Mouse (Mus musculus): ENCODE data around the gene Kmt5c. TPM values are rescaled to one million over a fixed set of nuclear protein-coding genes. Genes with fewer than 3 reads are reported as not detected.
A peak's percentile ranks its signal among the peaks of the same experiment; 100 is the strongest.

Kmt5c gene
- polyA plus RNA-seq, 1 experiment from 2014 or later: 100 TPM

- Histone ChIP-seq H3K36me3 (no peaks in the 10 kb centered on the region), H3K4me3 (no peak overlapping the region), H3K27me3 (ENCODE audit: low read depth, poor library complexity, severe bottlenecking) (no peaks in the 10 kb centered on the region), H3K4me1 (no peaks in the 10 kb centered on the region), H3K27ac (no peak overlapping the region), H3K9me3 (replicated peaks) (no peaks in the 10 kb centered on the region)
- DNase-seq (ENCODE audit: low spot score): no peak
- 79% methylated on average over 5 of the region's 5 CpGs for WGBS
Observed at GRCm38 (mm10) chr7:4731090-4731489, 8.8 kb upstream of the Kmt5c start.

DNA sequence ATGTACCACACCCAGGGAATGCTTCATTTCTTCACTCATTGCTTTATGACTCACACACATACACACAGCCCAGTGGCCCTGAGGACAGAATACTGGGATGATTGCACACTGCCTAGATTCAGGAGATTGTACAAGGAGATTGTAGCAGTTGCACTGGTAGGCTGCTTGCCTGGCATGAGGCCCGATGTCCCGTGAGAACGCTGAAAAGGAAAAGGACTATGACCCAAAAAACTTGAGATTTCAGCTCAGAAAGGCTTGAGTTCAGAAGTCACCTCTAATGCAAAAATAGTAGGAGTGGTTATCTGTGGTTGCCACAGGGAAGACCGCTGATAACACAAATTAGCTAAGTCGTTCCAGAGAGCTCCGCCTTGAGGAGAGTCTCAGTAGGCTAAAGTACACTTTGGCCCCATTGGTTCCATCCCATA is 6.9 kb upstream of the Kmt5c start:
- H3K4me3 ChIP-seq: no peak overlapping the region
- H3K36me3 ChIP-seq: no peaks in the 10 kb centered on the region
- H3K27ac ChIP-seq: no peak overlapping the region
- H3K4me1 ChIP-seq: no peaks in the 10 kb centered on the region
- no peaks in the 10 kb centered on the region for H3K9me3 ChIP-seq (replicated peaks)
- 70% methylated on average over 6 of the region's 6 CpGs for WGBS
- H3K27me3 ChIP-seq (ENCODE audit: low read depth, poor library complexity, severe bottlenecking): no peaks in the 10 kb centered on the region
- no peak for DNase-seq (ENCODE audit: low spot score)

DNA sequence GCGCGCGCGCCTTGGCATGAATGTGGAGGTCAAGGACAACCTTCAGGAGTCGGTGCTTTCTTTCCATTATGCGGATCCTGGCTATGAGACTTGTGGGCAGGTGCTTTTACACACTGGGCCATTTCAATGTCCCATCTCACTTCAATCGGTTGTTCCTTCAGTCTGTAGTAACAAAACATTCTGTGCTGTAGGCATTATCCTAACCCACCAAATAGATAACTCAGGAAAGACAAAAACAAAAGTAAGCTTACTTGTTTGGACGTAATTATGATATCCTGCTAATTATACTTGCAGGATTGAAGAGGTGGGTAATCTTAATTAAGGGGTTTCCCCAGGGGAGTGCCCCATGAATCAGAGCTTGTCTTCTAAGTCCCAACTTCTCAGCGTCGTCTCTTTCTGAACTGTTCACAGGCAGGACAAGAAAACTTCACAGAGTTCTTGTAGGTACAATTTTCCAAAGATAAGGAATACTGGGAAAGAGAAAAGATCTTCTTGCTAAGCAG is 823 bp upstream of the Kmt5c start:
- 52% methylated on average over 10 of the region's 10 CpGs for WGBS
- peak overlapping the region; percentile 72 for H3K27ac ChIP-seq

DNA sequence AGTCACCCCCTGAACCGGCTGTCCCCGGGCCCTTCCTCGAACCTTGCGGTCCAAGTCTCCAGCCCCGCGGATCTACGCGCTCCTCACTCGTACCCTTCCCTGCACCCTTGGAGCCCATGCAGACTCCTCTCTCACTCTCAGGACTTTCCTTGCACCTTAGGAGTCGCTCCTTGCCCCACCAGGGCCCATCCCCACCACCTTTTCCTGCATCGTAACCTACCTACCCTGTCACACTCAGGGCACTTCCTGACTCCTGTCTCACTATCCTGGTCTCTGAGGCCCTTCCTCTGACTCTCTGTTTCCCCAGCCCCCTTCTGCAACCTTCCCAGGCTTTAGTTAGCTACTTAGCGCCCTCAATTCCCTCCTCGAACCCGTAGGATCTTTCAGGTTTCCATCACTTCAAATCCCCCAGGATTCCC is 403 bp downstream of the Kmt5c start:
- H3K4me1 ChIP-seq: peaks cover 31% of the 10 kb centered on the region
- no peak for DNase-seq (ENCODE audit: low spot score)
- H3K36me3 ChIP-seq: peaks cover 33% of the 10 kb centered on the region
- peak overlapping the region; percentile 94 for H3K27ac ChIP-seq
- under 1% methylated on average over 14 of the region's 14 CpGs for WGBS
- no peaks in the 10 kb centered on the region for H3K9me3 ChIP-seq (replicated peaks)
- H3K4me3 ChIP-seq: peak overlapping the region; percentile 84
- no peaks in the 10 kb centered on the region for H3K27me3 ChIP-seq (ENCODE audit: low read depth, poor library complexity, severe bottlenecking)

More for the DNA sequence above, 823 bp upstream of the Kmt5c start:
- H3K36me3 ChIP-seq: peaks cover 22% of the 10 kb centered on the region
- no peak for DNase-seq (ENCODE audit: low spot score)
- no peaks in the 10 kb centered on the region for H3K9me3 ChIP-seq (replicated peaks)
- no peaks in the 10 kb centered on the region for H3K27me3 ChIP-seq (ENCODE audit: low read depth, poor library complexity, severe bottlenecking)
- peaks cover 31% of the 10 kb centered on the region for H3K4me1 ChIP-seq
- peak overlapping the region; percentile 84 for H3K4me3 ChIP-seq

DNA sequence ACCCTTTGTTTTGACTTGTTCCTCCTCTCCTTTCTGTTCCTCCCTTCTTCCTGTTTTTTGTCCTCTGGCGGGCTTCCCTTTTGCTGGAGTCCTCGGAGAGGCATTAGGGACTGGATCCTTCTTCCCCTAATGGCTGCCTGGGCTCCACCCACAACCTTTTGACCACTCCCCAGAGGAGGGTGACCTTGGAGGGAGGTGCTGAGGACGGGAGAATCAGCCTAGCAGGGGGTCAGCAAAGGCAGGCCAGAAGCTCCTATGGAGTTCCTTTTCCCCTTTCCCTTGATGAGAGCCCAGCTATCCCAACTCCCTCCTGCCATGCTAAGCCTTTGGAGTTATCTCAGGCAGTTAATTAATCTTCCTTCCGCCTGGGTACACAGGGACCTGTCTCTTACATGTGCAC is 1.2 kb downstream of the Kmt5c start:
- no peaks in the 10 kb centered on the region for H3K9me3 ChIP-seq (replicated peaks)
- H3K27ac ChIP-seq: peak overlapping the region; percentile 94
- peak; percentile 49 for DNase-seq (ENCODE audit: low spot score)
- peaks cover 32% of the 10 kb centered on the region for H3K4me1 ChIP-seq
- 8% methylated on average over 4 of the region's 4 CpGs for WGBS
- H3K27me3 ChIP-seq (ENCODE audit: low read depth, poor library complexity, severe bottlenecking): no peaks in the 10 kb centered on the region
- H3K36me3 ChIP-seq: peaks cover 41% of the 10 kb centered on the region
- peak overlapping the region; percentile 84 for H3K4me3 ChIP-seq

- Histone ChIP-seq H3K9me3 (replicated peaks) (no peaks in the 10 kb centered on the region), H3K27ac (peak overlapping the region; percentile 94; the same call in 1 of the 2 replicates), H3K4me3 (peak overlapping the region; percentile 84), H3K27me3 (ENCODE audit: low read depth, poor library complexity, severe bottlenecking) (no peaks in the 10 kb centered on the region), H3K4me1 (peaks cover 36% of the 10 kb centered on the region), H3K36me3 (peaks cover 48% of the 10 kb centered on the region)
- no peak for DNase-seq (ENCODE audit: low spot score)
- WGBS: 84% methylated on average over 21 of the region's 21 CpGs
Observed at GRCm38 (mm10) chr7:4741672-4742481, 2.0 kb downstream of the Kmt5c start.

- Histone ChIP-seq H3K9me3 (replicated peaks) (no peaks in the 10 kb centered on the region), H3K4me3 (peak overlapping the region; percentile 84; the same call in 1 of the 2 replicates), H3K27me3 (ENCODE audit: low read depth, poor library complexity, severe bottlenecking) (no peaks in the 10 kb centered on the region), H3K27ac (no peak overlapping the region), H3K36me3 (peaks cover 52% of the 10 kb centered on the region), H3K4me1 (peaks cover 36% of the 10 kb centered on the region)
- no peak for DNase-seq (ENCODE audit: low spot score)
- 84% methylated on average over 6 of the region's 6 CpGs for WGBS
Observed at GRCm38 (mm10) chr7:4742482-4742819, 2.5 kb downstream of the Kmt5c start.

DNA sequence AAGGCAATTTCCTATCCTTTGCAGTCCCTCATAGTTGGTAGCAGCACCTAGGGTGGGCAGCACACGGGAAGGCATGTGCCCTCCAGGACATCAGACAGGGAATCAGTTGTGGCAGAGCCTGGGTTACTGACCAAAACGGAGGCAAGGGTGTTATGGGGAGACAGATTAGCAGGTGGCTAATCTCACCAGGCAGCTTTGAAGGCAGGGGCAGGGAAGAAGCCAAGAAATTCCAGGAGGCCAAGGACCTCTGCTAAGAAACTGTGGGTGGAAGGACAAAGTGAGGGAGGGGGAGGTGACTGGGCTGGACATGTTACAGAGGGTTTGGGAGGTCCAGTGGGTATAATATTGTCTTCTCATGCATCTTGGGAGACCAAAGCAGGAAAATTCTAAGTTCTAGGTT is 3.4 kb downstream of the Kmt5c start:
- 83% methylated on average over 2 of the region's 2 CpGs for WGBS
- no peak overlapping the region for H3K27ac ChIP-seq
- no peaks in the 10 kb centered on the region for H3K9me3 ChIP-seq (replicated peaks)
- peaks cover 52% of the 10 kb centered on the region for H3K36me3 ChIP-seq
- peaks cover 36% of the 10 kb centered on the region for H3K4me1 ChIP-seq
- no peaks in the 10 kb centered on the region for H3K27me3 ChIP-seq (ENCODE audit: low read depth, poor library complexity, severe bottlenecking)
- no peak for DNase-seq (ENCODE audit: low spot score)
- H3K4me3 ChIP-seq: no peak overlapping the region

DNA sequence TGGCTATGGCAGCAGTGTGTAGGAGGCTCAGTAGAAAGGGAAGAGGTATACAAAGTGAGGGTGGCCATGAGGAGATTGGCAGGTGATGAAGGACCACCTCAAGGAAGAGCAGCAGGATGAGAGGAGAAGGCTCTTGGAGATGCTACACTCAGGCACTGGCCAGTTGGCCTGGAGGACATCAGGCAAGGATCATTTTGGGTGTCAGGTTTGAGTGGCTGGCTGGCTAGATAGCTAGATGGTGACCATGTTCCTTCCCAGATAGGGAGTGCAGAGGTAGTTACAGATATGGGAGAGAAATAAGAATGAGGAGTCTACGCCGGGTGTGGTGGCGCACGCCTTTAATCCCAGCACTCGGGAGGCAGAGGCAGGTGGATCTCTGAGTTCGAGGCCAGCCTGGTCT is 5.0 kb downstream of the Kmt5c start:
- Histone ChIP-seq H3K27me3 (ENCODE audit: low read depth, poor library complexity, severe bottlenecking) (no peaks in the 10 kb centered on the region), H3K27ac (no peak overlapping the region), H3K4me1 (peaks cover 30% of the 10 kb centered on the region), H3K9me3 (replicated peaks) (no peaks in the 10 kb centered on the region), H3K36me3 (peaks cover 52% of the 10 kb centered on the region), H3K4me3 (no peak overlapping the region)
- DNase-seq (ENCODE audit: low spot score): no peak
- WGBS: 92% methylated on average over 6 of the region's 6 CpGs

- Histone ChIP-seq H3K4me1 (peaks cover 23% of the 10 kb centered on the region), H3K36me3 (peaks cover 52% of the 10 kb centered on the region)
- WGBS: 86% methylated on average over 22 of the region's 22 CpGs
Observed at GRCm38 (mm10) chr7:4746326-4746980, 6.5 kb downstream of the Kmt5c start.

DNA sequence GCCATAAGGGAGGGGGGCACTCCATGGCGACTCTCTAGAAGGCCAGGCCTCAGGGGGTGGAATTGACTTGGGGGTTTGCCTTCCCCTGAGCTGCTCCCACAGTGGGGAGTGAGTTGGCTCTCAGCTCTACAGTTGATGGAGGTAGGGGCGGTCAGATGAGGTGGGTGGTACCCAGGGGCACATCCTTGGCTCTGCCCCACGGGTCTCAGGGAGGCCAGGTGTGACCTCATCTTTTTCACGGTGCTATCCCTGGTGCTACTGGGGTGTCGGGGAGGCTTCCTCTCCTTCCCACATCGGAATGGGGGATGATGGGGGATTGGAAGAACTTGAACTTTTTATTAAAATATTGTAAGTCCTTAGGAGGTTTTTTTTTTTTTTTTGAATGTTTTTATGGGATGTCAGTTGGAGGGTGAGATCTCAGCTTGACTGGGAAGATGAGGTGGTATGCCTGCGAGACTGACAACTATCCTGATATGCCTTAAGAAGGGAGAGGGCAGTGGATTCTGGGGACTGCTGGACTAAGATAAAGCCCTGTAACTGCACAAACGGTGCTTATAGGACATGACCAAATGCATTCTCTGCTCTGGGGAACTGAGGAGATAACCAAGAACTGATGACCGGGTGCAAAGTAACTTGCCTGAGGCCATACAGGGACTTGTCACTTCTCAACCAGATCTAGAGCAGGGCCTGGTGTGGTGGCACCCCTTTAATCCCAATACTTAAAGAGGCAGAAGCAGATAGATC is 7.4 kb downstream of the Kmt5c start:
- Histone ChIP-seq H3K4me3 (no peak overlapping the region), H3K4me1 (peaks cover 23% of the 10 kb centered on the region), H3K36me3 (peaks cover 47% of the 10 kb centered on the region), H3K27ac (no peak overlapping the region), H3K9me3 (replicated peaks) (no peaks in the 10 kb centered on the region), H3K27me3 (ENCODE audit: low read depth, poor library complexity, severe bottlenecking) (no peaks in the 10 kb centered on the region)
- WGBS: 64% methylated on average over 9 of the region's 9 CpGs
- DNase-seq (ENCODE audit: low spot score): no peak

More at GRCm38 (mm10) chr7:4746326-4746980, 6.5 kb downstream of the Kmt5c start:
- no peak for DNase-seq (ENCODE audit: low spot score)
- H3K9me3 ChIP-seq (replicated peaks): no peaks in the 10 kb centered on the region
- H3K27me3 ChIP-seq (ENCODE audit: low read depth, poor library complexity, severe bottlenecking): no peaks in the 10 kb centered on the region
- no peak overlapping the region for H3K27ac ChIP-seq
- no peak overlapping the region for H3K4me3 ChIP-seq

GRCm38 (mm10) chr7:4748321-4748720 is 8.4 kb downstream of the Kmt5c start:
- H3K9me3 ChIP-seq (replicated peaks): no peaks in the 10 kb centered on the region
- H3K4me1 ChIP-seq: peaks cover 26% of the 10 kb centered on the region
- H3K36me3 ChIP-seq: peaks cover 37% of the 10 kb centered on the region
- no peaks in the 10 kb centered on the region for H3K27me3 ChIP-seq (ENCODE audit: low read depth, poor library complexity, severe bottlenecking)
- no peak overlapping the region for H3K27ac ChIP-seq
- WGBS: 73% methylated on average over 4 of the region's 4 CpGs
- no peak for DNase-seq (ENCODE audit: low spot score)
- no peak overlapping the region for H3K4me3 ChIP-seq
